ENCODE assay signal across 8 mouse cellular contexts in the genomic region with DNA sequence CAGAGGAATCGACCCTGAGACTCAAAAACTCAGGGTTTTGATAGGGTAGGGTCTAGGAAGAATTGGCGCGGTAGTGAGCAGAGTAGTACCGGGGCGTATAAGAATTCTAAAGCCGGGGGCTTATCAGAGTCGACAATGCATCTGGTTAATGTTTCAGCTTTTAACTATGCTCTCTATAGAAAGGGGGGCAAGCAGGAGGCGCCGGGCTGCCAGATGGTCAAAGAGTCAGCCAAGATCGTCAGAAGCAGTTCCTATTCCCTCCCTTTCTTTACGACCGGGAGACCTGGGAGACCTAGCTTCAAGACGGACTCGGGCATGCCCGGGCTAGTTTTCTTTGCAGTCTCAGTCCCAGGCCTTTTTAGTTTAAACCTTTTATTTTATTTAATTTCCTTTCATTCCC. TPM values are rescaled to one million over a fixed set of nuclear protein-coding genes. Genes with fewer than 3 reads are reported as not detected.
DNase-seq lines count a peak whose midpoint lies in the region; ATAC-seq and TF ChIP-seq lines count a peak whose summit lies in the region.

No protein-coding gene starts in this region.

- 77% methylated on average over 15 of the region's 15 CpGs for WGBS in heart, embryonic 10.5 days
- WGBS in limb, embryonic 15.5 days = 62% methylated on average over 15 of the region's 15 CpGs

- H3K36me3 ChIP-seq in E14TG2a.4 (ENCODE audit: insufficient read depth, low read length) = peaks cover 22% of the 10 kb centered on the region
- H3K36me3 ChIP-seq in heart, embryonic 10.5 days = peaks cover 4% of the 10 kb centered on the region; the same call in 1 of the 2 replicates
- H3K36me3 ChIP-seq in limb, embryonic 15.5 days = no peaks in the 10 kb centered on the region

- H3K9ac ChIP-seq in limb, embryonic 15.5 days = no peak overlapping the region

- H3K27ac ChIP-seq in heart, embryonic 10.5 days = no peak overlapping the region
- no peak overlapping the region for H3K27ac ChIP-seq in limb, embryonic 15.5 days

- no peak for TF ChIP-seq CTCF in E14TG2a.4 (conservative IDR thresholded peaks at IDR 0.05; ENCODE audit: low read length)

- H3K9me3 ChIP-seq in E14TG2a.4 (ENCODE audit: low read length) = peaks cover 13% of the 10 kb centered on the region
- no peaks in the 10 kb centered on the region for H3K9me3 ChIP-seq in heart, embryonic 10.5 days
- H3K9me3 ChIP-seq in limb, embryonic 15.5 days = no peaks in the 10 kb centered on the region

- no peak for ATAC-seq in limb, embryonic 15.5 days (ENCODE audit: insufficient number of reproducible peaks, low FRiP score, low TSS enrichment, low read depth)
- ATAC-seq in inflammation-experienced regulatory T-cells, adult 6 months = no peak
- no peak for ATAC-seq in granulocyte monocyte progenitor cell, adult 5-6 weeks (replicated peaks; ENCODE audit: poor library complexity, severe bottlenecking)

- H3K4me3 ChIP-seq in E14TG2a.4 (replicated peaks; ENCODE audit: low read length) = peak overlapping the region; percentile 92
- H3K4me3 ChIP-seq in heart, embryonic 10.5 days = peak overlapping the region; percentile 18; the same call in 1 of the 2 replicates
- peak overlapping the region; percentile 81; the same call in 1 of the 2 replicates for H3K4me3 ChIP-seq in limb, embryonic 15.5 days

- no peaks in the 10 kb centered on the region for H3K27me3 ChIP-seq in E14TG2a.4 (ENCODE audit: insufficient read depth, low read length)
- H3K27me3 ChIP-seq in heart, embryonic 10.5 days (ENCODE audit: insufficient read depth, poor library complexity, severe bottlenecking) = no peaks in the 10 kb centered on the region
- no peaks in the 10 kb centered on the region for H3K27me3 ChIP-seq in limb, embryonic 15.5 days

- H3K4me2 ChIP-seq in limb, embryonic 15.5 days = no peak overlapping the region

- peaks cover 32% of the 10 kb centered on the region for H3K4me1 ChIP-seq in E14TG2a.4 (replicated peaks; ENCODE audit: low read depth, low read length)
- peaks cover 12% of the 10 kb centered on the region; the same call in 1 of the 2 replicates for H3K4me1 ChIP-seq in heart, embryonic 10.5 days
- H3K4me1 ChIP-seq in limb, embryonic 15.5 days = no peaks in the 10 kb centered on the region

- DNase-seq in brain, adult 2 months (ENCODE audit: low read depth, low spot score) = peak; percentile 52
- no peak for DNase-seq in heart, embryonic 10.5 days (ENCODE audit: low spot score)
- DNase-seq in urinary bladder, postnatal 36 days (ENCODE audit: low spot score in 2 of 2) = peak; percentile 49 to 74
- no peak for DNase-seq in retina, postnatal 1 day

RNA-seq across cellular contexts. Expression of a gene that starts 1.3 kb away (rescaled TPM):
- polyA plus RNA-seq in heart, embryonic 10.5 days (2016; fragmentation: Nextera tagmentation; extraction: Ambion mirVana) = 17.2 and 19.2 TPM in 2 replicates
- 16.5 and 17.7 TPM in 2 replicates for polyA plus RNA-seq in limb, embryonic 15.5 days (2015; fragmentation: Nextera tagmentation; extraction: Ambion mirVana)
- 10 to 100 TPM; 39.0 to 42.2 (median 40.6) TPM for polyA plus RNA-seq in inflammation-experienced regulatory T-cells, adult 6 months (2017; shearing (Covaris generic))
- total RNA-seq in granulocyte monocyte progenitor cell, adult 5-6 weeks (2014; fragmentation: Nextera tagmentation) = 50.6 and 54.9 TPM in 2 replicates
- total RNA-seq in granulocyte monocyte progenitor cell, adult 5-6 weeks (2017) = 20.4 and 27.2 TPM in 2 replicates

RNA-seq across cellular contexts. Expression of a gene that starts 32.8 kb away (rescaled TPM):
- 5.1 and 5.4 TPM in 2 replicates for polyA plus RNA-seq in heart, embryonic 10.5 days (2016; fragmentation: Nextera tagmentation; extraction: Ambion mirVana)
- polyA plus RNA-seq in limb, embryonic 15.5 days (2015; fragmentation: Nextera tagmentation; extraction: Ambion mirVana) = 4.0 and 4.8 TPM in 2 replicates
- polyA plus RNA-seq in inflammation-experienced regulatory T-cells, adult 6 months (2017; shearing (Covaris generic)) = 1 to 10 TPM; 5.2 to 8.8 (median 7.8) TPM
- total RNA-seq in granulocyte monocyte progenitor cell, adult 5-6 weeks (2014; fragmentation: Nextera tagmentation) = 1.3 and 3.1 TPM in 2 replicates
- total RNA-seq in granulocyte monocyte progenitor cell, adult 5-6 weeks (2017) = 8.9 and 10.3 TPM in 2 replicates

RNA-seq across cellular contexts. Expression of a gene that starts 39.0 kb away (rescaled TPM):
- 0.11 TPM in 2 replicates for polyA plus RNA-seq in heart, embryonic 10.5 days (2016; fragmentation: Nextera tagmentation; extraction: Ambion mirVana)
- polyA plus RNA-seq in limb, embryonic 15.5 days (2015; fragmentation: Nextera tagmentation; extraction: Ambion mirVana) = 0.19 and 0.26 TPM in 2 replicates
- polyA plus RNA-seq in inflammation-experienced regulatory T-cells, adult 6 months (2017; shearing (Covaris generic)) = not detected
- not detected in 2 replicates for total RNA-seq in granulocyte monocyte progenitor cell, adult 5-6 weeks (2014; fragmentation: Nextera tagmentation)
- not detected in 2 replicates for total RNA-seq in granulocyte monocyte progenitor cell, adult 5-6 weeks (2017)

Comparison
In these comparisons a context has a peak if more than half of its experiments do, and no peak if none do; other contexts are left out.
1. H3K4me3 ChIP-seq: peak in every context shown above with its lines; median percentile 92 in E14TG2a.4; 81 in limb, embryonic 15.5 days; 18 in heart, embryonic 10.5 days.
2. DNase-seq: peak in brain, adult 2 months (single experiment) and urinary bladder, postnatal 36 days (2 of 2); none in heart, embryonic 10.5 days (single experiment) and retina, postnatal 1 day (single experiment).